8 mouse cellular contexts compared by ENCODE assay signal in genomic region chr11:3963610-3964415, GRCm38 (mm10). TPM values are rescaled to one million over a fixed set of nuclear protein-coding genes. Genes with fewer than 3 reads are reported as not detected.
DNase-seq lines count a peak whose midpoint lies in the region; ATAC-seq lines count a peak whose summit lies in the region.

Gene Pes1, plus strand, starts transcription at chr11:3963975.

- H3K27me3 ChIP-seq in hindbrain, embryonic 15.5 days: no peaks in the 10 kb centered on the region

- peak within 1 kb of the TSS; percentile 88 for H3K4me2 ChIP-seq in hindbrain, embryonic 15.5 days

- peaks cover 25% of the 10 kb centered on the region for H3K4me1 ChIP-seq in hindbrain, embryonic 15.5 days (replicated peaks)

- peaks cover 4% of the 10 kb centered on the region; the same call in 1 of the 2 replicates for H3K36me3 ChIP-seq in hindbrain, embryonic 15.5 days

- peak; percentile 94 for ATAC-seq in hindbrain, embryonic 15.5 days (ENCODE audit: low FRiP score, low read depth)

- no peaks in the 10 kb centered on the region for H3K9me3 ChIP-seq in hindbrain, embryonic 15.5 days

- H3K9ac ChIP-seq in hindbrain, embryonic 15.5 days: peak within 1 kb of the TSS; percentile 82

- peak within 1 kb of the TSS; percentile 95 for H3K4me3 ChIP-seq in hindbrain, embryonic 15.5 days

- peak within 1 kb of the TSS; percentile 76 for H3K27ac ChIP-seq in hindbrain, embryonic 15.5 days (replicated peaks)

- WGBS in hindbrain, embryonic 15.5 days: under 1% methylated on average over 31 of the region's 31 CpGs

- peak; percentile 83 for DNase-seq in T-cell, adult 2 months (ENCODE audit: low spot score)
- peak; percentile 86 for DNase-seq in cerebellum, postnatal 25 days
- peak; percentile 87 to 90 for DNase-seq in frontal cortex, postnatal 36 days (ENCODE audit: low spot score in 2 of 2)
- peak; percentile 82 for DNase-seq in left cerebral cortex, adult 11 months (ENCODE audit: low spot score)
- DNase-seq in lung, postnatal 4 days: peak; percentile 83 to 84
- peak; percentile 79 for DNase-seq in retina, postnatal 7 days (ENCODE audit: low read depth, low spot score)
- DNase-seq in urinary bladder, postnatal 14 days (ENCODE audit: low spot score): peak; percentile 74

RNA-seq across cellular contexts. Expression of gene Pes1, which starts in this region (rescaled TPM):
- 55.2 and 57.5 TPM in 2 replicates for polyA plus RNA-seq in hindbrain, embryonic 15.5 days (2015; fragmentation: Nextera tagmentation; extraction: Ambion mirVana)

Comparison
In these comparisons a context has a peak if more than half of its experiments do, and no peak if none do; other contexts are left out.
1. Peak in every context shown above with its lines: DNase-seq, ATAC-seq, H3K4me3 ChIP-seq and H3K27ac ChIP-seq.